Comparison of ENCODE assay signal across 17 mouse cellular contexts in the genomic region with DNA sequence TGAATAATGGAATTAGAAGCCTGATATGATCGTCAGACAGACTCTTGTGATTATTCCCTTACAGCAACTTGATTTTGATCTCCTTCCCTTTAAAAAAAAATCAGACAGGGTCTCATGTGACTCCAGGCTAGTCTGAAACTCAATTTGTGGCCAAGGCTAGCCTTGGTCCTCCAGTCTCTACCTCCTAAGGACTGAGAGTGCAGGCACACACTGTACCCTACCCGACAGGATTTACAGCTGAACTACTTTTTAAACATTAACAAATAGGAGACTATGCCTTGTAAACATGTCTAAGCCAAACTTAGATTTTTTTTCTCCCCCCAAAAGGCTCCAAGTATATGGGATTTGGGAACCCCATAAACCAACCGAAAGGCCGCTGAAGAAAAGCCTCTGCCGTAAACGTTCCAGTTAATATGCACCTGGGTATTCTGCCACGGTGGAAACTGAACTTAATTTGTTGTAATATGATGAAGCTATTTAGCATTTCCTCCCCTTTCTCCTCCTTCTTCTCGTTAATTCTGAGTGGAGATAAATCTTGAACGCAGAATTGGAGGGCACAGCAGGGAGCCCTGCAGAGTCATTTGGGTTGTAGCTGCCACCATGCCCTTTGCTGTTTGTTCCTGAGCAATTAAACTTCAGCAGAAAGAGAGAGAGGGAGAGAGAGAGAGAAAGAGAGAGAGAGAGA.
DNase-seq lines count a peak whose midpoint lies in the region; ATAC-seq lines count a peak whose summit lies in the region.
"Had no signal": no experiment of that assay in that cellular context is flagged by ENCODE, and none has a peak within 500 bp of the region (broad histone marks: within the 10 kb centered on the region; RNA-seq: fewer than 3 reads in every experiment).

No protein-coding gene starts in this region.

- H3K36me3 ChIP-seq in embryonic facial prominence, embryonic 14.5 days (ENCODE audit: control insufficient read depth, insufficient read depth, low read length): no peaks in the 10 kb centered on the region
- H3K36me3 ChIP-seq in forebrain, embryonic 11.5 days (ENCODE audit: control insufficient read depth, insufficient read depth, low read length): no peaks in the 10 kb centered on the region
- H3K36me3 ChIP-seq: heart, embryonic 12.5 days; hindbrain, embryonic 10.5 days; liver, embryonic 15.5 days; midbrain, embryonic 12.5 days had no signal

- H3K27ac ChIP-seq in embryonic facial prominence, embryonic 14.5 days (replicated peaks; ENCODE audit: low read depth, low read length): no peak overlapping the region
- no peak overlapping the region for H3K27ac ChIP-seq in forebrain, embryonic 11.5 days (ENCODE audit: low read depth, low read length)
- H3K27ac ChIP-seq: liver, embryonic 15.5 days; midbrain, embryonic 12.5 days had no signal

- DNase-seq in Muller cell, postnatal 12 days (ENCODE audit: inconsistent ontology term): peak; percentile 37
- DNase-seq in embryonic facial prominence, embryonic 14.5 days (ENCODE audit: low spot score): peak; percentile 9
- DNase-seq in kidney, postnatal 14 days: peak; percentile 37
- peak; percentile 35 for DNase-seq in mesoderm, embryonic 11.5 days (ENCODE audit: low read depth, low spot score)
- no peak for DNase-seq in forebrain, embryonic 11.5 days (ENCODE audit: low spot score)
- no peak for DNase-seq in right cerebral cortex, postnatal 4 days
- DNase-seq: adrenal gland, adult 8-10 months; cerebellum, adult 9-11 months; gastrocnemius, postnatal 14 days; lung, postnatal 14 days; thymus, adult 18-20 months had no signal

- ATAC-seq in embryonic facial prominence, embryonic 14.5 days (ENCODE audit: low read depth): no peak
- ATAC-seq in forebrain, embryonic 11.5 days (replicated peaks; ENCODE audit: low FRiP score): no peak
- no peak for ATAC-seq in megakaryocyte, adult 5-6 weeks (ENCODE audit: poor library complexity, severe bottlenecking)
- ATAC-seq: intestine, embryonic 16.5 days had no signal

- peaks cover 15% of the 10 kb centered on the region for H3K4me1 ChIP-seq in embryonic facial prominence, embryonic 14.5 days (ENCODE audit: control insufficient read depth, insufficient read depth, low read length)
- H3K4me1 ChIP-seq in forebrain, embryonic 11.5 days (replicated peaks; ENCODE audit: control insufficient read depth, insufficient read depth, low read length): peaks cover 9% of the 10 kb centered on the region; the same call in 1 of the 2 replicates
- H3K4me1 ChIP-seq: heart, embryonic 12.5 days had no signal

- no peak overlapping the region for H3K4me3 ChIP-seq in embryonic facial prominence, embryonic 14.5 days (ENCODE audit: low read depth, low read length)
- H3K4me3 ChIP-seq in forebrain, embryonic 11.5 days (ENCODE audit: low read depth, low read length): no peak overlapping the region
- H3K4me3 ChIP-seq: heart, embryonic 12.5 days; hindbrain, embryonic 10.5 days; liver, embryonic 15.5 days; midbrain, embryonic 12.5 days had no signal

- no peaks in the 10 kb centered on the region for H3K27me3 ChIP-seq in embryonic facial prominence, embryonic 14.5 days (replicated peaks; ENCODE audit: control insufficient read depth, insufficient read depth, low read length)
- H3K27me3 ChIP-seq in forebrain, embryonic 11.5 days (ENCODE audit: control insufficient read depth, insufficient read depth, low read length): no peaks in the 10 kb centered on the region
- H3K27me3 ChIP-seq: liver, embryonic 15.5 days had no signal

- WGBS in embryonic facial prominence, embryonic 14.5 days: 35% methylated on average over 9 of the region's 9 CpGs
- WGBS in forebrain, embryonic 11.5 days: 50% methylated on average over 9 of the region's 9 CpGs

- no peaks in the 10 kb centered on the region for H3K9me3 ChIP-seq in embryonic facial prominence, embryonic 14.5 days (ENCODE audit: control insufficient read depth, low read length)
- H3K9me3 ChIP-seq in forebrain, embryonic 11.5 days (ENCODE audit: control insufficient read depth, low read length): no peaks in the 10 kb centered on the region
- H3K9me3 ChIP-seq: heart, embryonic 12.5 days; hindbrain, embryonic 10.5 days; liver, embryonic 15.5 days; midbrain, embryonic 12.5 days had no signal

- H3K9ac ChIP-seq in embryonic facial prominence, embryonic 14.5 days (ENCODE audit: low read depth, low read length): no peak overlapping the region
- H3K9ac ChIP-seq in forebrain, embryonic 11.5 days (ENCODE audit: low read length): no peak overlapping the region
- H3K9ac ChIP-seq: heart, embryonic 12.5 days; liver, embryonic 15.5 days; midbrain, embryonic 12.5 days had no signal

- no peak overlapping the region for H3K4me2 ChIP-seq in embryonic facial prominence, embryonic 14.5 days (ENCODE audit: low read depth, low read length)
- no peak overlapping the region for H3K4me2 ChIP-seq in forebrain, embryonic 11.5 days (ENCODE audit: low read depth, low read length, severe bottlenecking)
- H3K4me2 ChIP-seq: heart, embryonic 12.5 days; liver, embryonic 15.5 days; midbrain, embryonic 12.5 days had no signal

Comparison
In these comparisons a context has a peak if more than half of its experiments do, and no peak if none do; other contexts are left out.
1. DNase-seq: peak in Muller cell, postnatal 12 days (single experiment), embryonic facial prominence, embryonic 14.5 days (single experiment), kidney, postnatal 14 days (single experiment) and mesoderm, embryonic 11.5 days (single experiment); none in forebrain, embryonic 11.5 days (single experiment) and right cerebral cortex, postnatal 4 days (single experiment).